Mouse (Mus musculus): ENCODE data around the gene Neurod4. TPM values are rescaled to one million over a fixed set of nuclear protein-coding genes. Genes with fewer than 3 reads are reported as not detected.
A peak's percentile ranks its signal among the peaks of the same experiment; 100 is the strongest.

Gene Neurod4
- total RNA-seq (2014; rRNA removed) (not detected in 2 replicates), polyA plus RNA-seq (2012; rRNA removed) (not detected in 2 replicates)

DNA sequence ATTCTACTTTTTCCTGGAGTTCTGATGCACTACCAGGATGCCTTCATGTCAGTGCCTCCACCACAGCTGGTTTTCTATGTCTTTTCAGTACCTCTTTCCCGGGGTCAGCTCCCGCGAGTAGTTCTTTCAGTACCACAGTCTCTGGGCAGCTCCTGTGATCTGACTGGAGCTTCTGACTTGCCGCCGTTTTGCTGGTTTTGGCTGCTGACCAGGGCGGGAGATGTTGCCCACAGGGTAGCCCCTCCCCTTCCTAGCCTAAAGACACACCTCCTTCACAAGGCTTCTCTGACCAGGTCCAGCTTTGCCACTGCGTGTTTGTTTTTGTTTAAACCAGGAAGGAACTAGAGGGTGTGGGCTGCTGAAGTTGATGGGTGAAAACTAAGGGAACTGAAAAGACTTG lies at the start of gene Neurod4:
TSS of gene Neurod4 (minus strand) at position 175 of the 400 bp plus-strand sequence.
- Histone ChIP-seq H3K36me3 (ENCODE audit: control insufficient read depth, insufficient read depth, low read length) (no peaks in the 10 kb centered on the region), H3K27me3 (ENCODE audit: control insufficient read depth, insufficient read depth, low read length) (no peaks in the 10 kb centered on the region), H3K4me1 (ENCODE audit: control insufficient read depth, insufficient read depth, low read length) (no peaks in the 10 kb centered on the region), H3K27ac (replicated peaks; ENCODE audit: insufficient read depth, low read depth, low read length) (no peak within 1 kb of the TSS), H3K9ac (ENCODE audit: low read depth, low read length) (no peak within 1 kb of the TSS), H3K4me3 (ENCODE audit: insufficient read depth, low read depth, low read length) (no peak within 1 kb of the TSS), H3K79me2 (ENCODE audit: control insufficient read depth, insufficient read depth, low read length) (no peaks in the 10 kb centered on the region)
- under 1% methylated on average over 7 of the region's 7 CpGs for WGBS
- TF ChIP-seq POLR2A (IDR thresholded peaks at IDR 0.05; ENCODE audit: extremely low read depth, insufficient read depth, low read length) (no peak), CTCF (IDR thresholded peaks at IDR 0.05; ENCODE audit: low read depth, low read length) (no peak)
- DNase-seq (ENCODE audit: extremely low read depth, low read depth, low spot score): peak; percentile 7

DNA sequence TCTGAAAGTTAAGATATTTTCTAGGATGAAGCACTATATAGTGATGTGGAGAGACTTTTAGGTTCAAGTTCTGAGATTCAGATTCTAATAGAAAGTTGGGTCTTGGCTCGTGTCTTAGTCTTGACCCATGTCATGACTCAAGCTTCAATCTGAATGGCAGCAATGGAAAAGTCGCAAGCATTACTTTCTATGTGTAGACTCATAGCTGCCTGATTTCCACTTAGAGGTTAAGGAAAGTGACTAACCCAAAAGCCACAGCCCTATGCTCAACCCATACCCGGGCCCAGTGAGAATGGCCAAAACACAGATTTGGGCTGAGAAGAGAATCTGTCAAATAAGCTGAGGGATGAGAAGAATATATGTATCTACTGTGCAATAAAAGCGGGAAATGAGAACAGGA lies 44.2 kb upstream of the Neurod4 start:
- 86% methylated on average over 4 of the region's 4 CpGs for WGBS
- Histone ChIP-seq H3K27ac (replicated peaks; ENCODE audit: insufficient read depth, low read depth, low read length) (no peak overlapping the region), H3K36me3 (ENCODE audit: control insufficient read depth, insufficient read depth, low read length) (no peaks in the 10 kb centered on the region), H3K4me1 (ENCODE audit: control insufficient read depth, insufficient read depth, low read length) (no peaks in the 10 kb centered on the region), H3K4me3 (ENCODE audit: insufficient read depth, low read depth, low read length) (no peak overlapping the region), H3K79me2 (ENCODE audit: control insufficient read depth, insufficient read depth, low read length) (no peaks in the 10 kb centered on the region), H3K9ac (ENCODE audit: low read depth, low read length) (no peak overlapping the region), H3K27me3 (ENCODE audit: control insufficient read depth, insufficient read depth, low read length) (no peaks in the 10 kb centered on the region)
- TF ChIP-seq POLR2A (IDR thresholded peaks at IDR 0.05; ENCODE audit: extremely low read depth, insufficient read depth, low read length) (no peak), CTCF (IDR thresholded peaks at IDR 0.05; ENCODE audit: low read depth, low read length) (no peak)
- no peak for DNase-seq (ENCODE audit: extremely low read depth, low read depth, low spot score)

DNA sequence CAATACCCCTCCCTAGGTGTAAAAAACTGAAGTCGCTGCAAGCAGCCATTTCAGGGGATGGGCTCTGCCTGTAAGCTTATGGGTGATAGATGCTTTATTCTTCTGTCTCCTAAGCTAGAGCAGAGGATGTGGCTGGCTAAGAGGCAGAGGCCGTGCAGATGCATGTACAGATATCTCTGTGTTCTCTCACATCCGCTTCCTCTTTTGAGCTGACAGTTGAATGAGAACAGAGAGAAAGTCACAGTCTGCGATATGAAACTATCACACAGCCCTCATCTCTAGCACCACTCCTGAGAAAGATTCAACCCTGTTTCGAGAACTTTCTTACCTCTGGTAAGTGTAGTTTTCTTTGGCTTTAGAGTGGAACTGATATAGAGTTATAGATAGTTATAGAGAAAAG lies 42.6 kb upstream of the Neurod4 start, which contains the start of gene Tespa1:
TSS of gene Tespa1 (plus strand) at position 234 of the 400 bp plus-strand sequence.
- Histone ChIP-seq H3K4me1 (ENCODE audit: control insufficient read depth, insufficient read depth, low read length) (no peaks in the 10 kb centered on the region), H3K79me2 (ENCODE audit: control insufficient read depth, insufficient read depth, low read length) (no peaks in the 10 kb centered on the region), H3K27me3 (ENCODE audit: control insufficient read depth, insufficient read depth, low read length) (no peaks in the 10 kb centered on the region), H3K4me3 (ENCODE audit: insufficient read depth, low read depth, low read length) (no peak within 1 kb of the TSS), H3K9ac (ENCODE audit: low read depth, low read length) (no peak within 1 kb of the TSS), H3K36me3 (ENCODE audit: control insufficient read depth, insufficient read depth, low read length) (no peaks in the 10 kb centered on the region), H3K27ac (replicated peaks; ENCODE audit: insufficient read depth, low read depth, low read length) (no peak within 1 kb of the TSS)
- WGBS: 66% methylated on average over 5 of the region's 5 CpGs
- DNase-seq (ENCODE audit: extremely low read depth, low read depth, low spot score): peak; percentile 16
- no peak for TF ChIP-seq POLR2A (IDR thresholded peaks at IDR 0.05; ENCODE audit: extremely low read depth, insufficient read depth, low read length)
- no peak for TF ChIP-seq CTCF (IDR thresholded peaks at IDR 0.05; ENCODE audit: low read depth, low read length)

DNA sequence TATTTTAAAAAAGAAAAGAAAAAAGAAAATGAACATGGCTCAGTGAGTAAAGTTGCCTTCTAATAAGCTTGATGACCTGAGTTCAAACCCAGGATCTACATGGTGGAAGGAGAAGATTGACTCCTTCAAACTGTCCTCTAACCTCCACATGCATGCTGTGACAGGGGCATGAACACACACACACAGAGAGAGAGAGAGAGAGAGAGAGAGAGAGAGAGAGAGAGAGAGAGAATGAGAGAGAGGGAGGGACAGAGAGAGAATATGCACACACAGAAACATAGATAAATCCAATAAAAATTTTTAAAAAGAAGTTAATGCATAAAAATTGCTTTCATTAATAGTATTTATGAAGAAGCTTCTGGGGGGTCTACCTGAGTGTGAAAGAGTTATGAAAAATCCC lies 42.0 kb upstream of the Neurod4 start:
- no peak for TF ChIP-seq POLR2A (IDR thresholded peaks at IDR 0.05; ENCODE audit: extremely low read depth, insufficient read depth, low read length)
- TF ChIP-seq CTCF (IDR thresholded peaks at IDR 0.05; ENCODE audit: low read depth, low read length): no peak
- H3K9ac ChIP-seq (ENCODE audit: low read depth, low read length): no peak overlapping the region
- H3K27me3 ChIP-seq (ENCODE audit: control insufficient read depth, insufficient read depth, low read length): no peaks in the 10 kb centered on the region
- no peak for DNase-seq (ENCODE audit: extremely low read depth, low read depth, low spot score)
- H3K4me1 ChIP-seq (ENCODE audit: control insufficient read depth, insufficient read depth, low read length): no peaks in the 10 kb centered on the region
- no peak overlapping the region for H3K4me3 ChIP-seq (ENCODE audit: insufficient read depth, low read depth, low read length)
- H3K79me2 ChIP-seq (ENCODE audit: control insufficient read depth, insufficient read depth, low read length): no peaks in the 10 kb centered on the region
- H3K36me3 ChIP-seq (ENCODE audit: control insufficient read depth, insufficient read depth, low read length): no peaks in the 10 kb centered on the region
- no peak overlapping the region for H3K27ac ChIP-seq (replicated peaks; ENCODE audit: insufficient read depth, low read depth, low read length)

DNA sequence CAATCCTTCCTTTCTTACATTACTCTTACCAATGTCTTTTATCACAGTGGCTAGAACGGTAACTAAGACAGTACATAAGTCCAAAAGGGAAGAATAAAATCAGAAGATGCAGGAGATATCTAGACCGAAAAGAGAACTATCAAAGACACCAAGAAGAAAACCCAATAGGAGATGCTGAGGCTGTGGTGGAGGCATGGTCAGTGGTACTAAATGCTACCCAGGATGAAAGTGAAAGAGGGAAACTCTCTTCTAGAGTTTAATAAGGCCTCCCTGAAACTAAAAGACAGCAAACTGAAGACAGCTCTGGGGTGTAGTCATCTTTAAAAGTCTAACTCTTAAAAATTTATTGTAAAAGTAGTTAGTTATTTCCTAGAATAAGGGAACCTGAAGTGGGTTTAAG lies 40.7 kb upstream of the Neurod4 start:
- Histone ChIP-seq H3K36me3 (ENCODE audit: control insufficient read depth, insufficient read depth, low read length) (no peaks in the 10 kb centered on the region), H3K9ac (ENCODE audit: low read depth, low read length) (no peak overlapping the region), H3K79me2 (ENCODE audit: control insufficient read depth, insufficient read depth, low read length) (no peaks in the 10 kb centered on the region), H3K27me3 (ENCODE audit: control insufficient read depth, insufficient read depth, low read length) (no peaks in the 10 kb centered on the region), H3K27ac (replicated peaks; ENCODE audit: insufficient read depth, low read depth, low read length) (no peak overlapping the region), H3K4me3 (ENCODE audit: insufficient read depth, low read depth, low read length) (no peak overlapping the region), H3K4me1 (ENCODE audit: control insufficient read depth, insufficient read depth, low read length) (no peaks in the 10 kb centered on the region)
- no peak for DNase-seq (ENCODE audit: extremely low read depth, low read depth, low spot score)
- no peak for TF ChIP-seq CTCF (IDR thresholded peaks at IDR 0.05; ENCODE audit: low read depth, low read length)
- no peak for TF ChIP-seq POLR2A (IDR thresholded peaks at IDR 0.05; ENCODE audit: extremely low read depth, insufficient read depth, low read length)
- WGBS: 86% methylated on average over 2 of the region's 2 CpGs

DNA sequence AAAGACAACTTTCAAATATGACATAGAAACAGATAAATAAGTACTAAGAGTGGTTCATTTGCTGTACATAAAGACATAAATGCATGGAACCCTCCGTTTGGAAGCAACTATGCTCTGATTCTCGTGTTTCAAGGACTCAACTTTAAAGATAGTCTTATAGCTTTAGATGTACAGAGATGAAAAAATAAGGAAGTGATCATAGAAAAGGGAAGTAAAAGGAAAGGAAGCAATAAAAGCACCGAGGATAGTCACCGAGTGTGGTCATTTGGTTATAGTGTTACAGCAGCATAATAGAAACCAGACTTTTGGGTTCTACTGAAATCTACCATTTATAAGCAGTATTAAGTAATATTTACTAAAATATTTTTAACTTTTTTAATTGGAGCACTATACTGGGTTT lies 38.7 kb upstream of the Neurod4 start:
- no peak for DNase-seq (ENCODE audit: extremely low read depth, low read depth, low spot score)
- TF ChIP-seq CTCF (IDR thresholded peaks at IDR 0.05; ENCODE audit: low read depth, low read length) (no peak), POLR2A (IDR thresholded peaks at IDR 0.05; ENCODE audit: extremely low read depth, insufficient read depth, low read length) (no peak)
- Histone ChIP-seq H3K4me3 (ENCODE audit: insufficient read depth, low read depth, low read length) (no peak overlapping the region), H3K27ac (replicated peaks; ENCODE audit: insufficient read depth, low read depth, low read length) (no peak overlapping the region), H3K36me3 (ENCODE audit: control insufficient read depth, insufficient read depth, low read length) (no peaks in the 10 kb centered on the region), H3K27me3 (ENCODE audit: control insufficient read depth, insufficient read depth, low read length) (no peaks in the 10 kb centered on the region), H3K79me2 (ENCODE audit: control insufficient read depth, insufficient read depth, low read length) (no peaks in the 10 kb centered on the region), H3K9ac (ENCODE audit: low read depth, low read length) (no peak overlapping the region), H3K4me1 (ENCODE audit: control insufficient read depth, insufficient read depth, low read length) (no peaks in the 10 kb centered on the region)
- WGBS: 67% methylated on average over 4 of the region's 4 CpGs

Data from liver, adult 2 months (tissue).